Mouse (Mus musculus) kidney, adult 10 weeks (tissue): ENCODE results near the gene Satb1. TPM values are rescaled to one million over a fixed set of nuclear protein-coding genes. Genes with fewer than 3 reads are reported as not detected.

Experiments
- polyA plus RNA-seq: library from polyadenylated mRNA; stranded (reverse); fragments of 350-450 nt; fragmentation: Illumina TruSeq; extraction: RNeasy Lipid Tissue Mini Kit (QIAGEN cat#74804); gene quantifications from one replicate; pipeline ENCODE4 v1.2.3, GENCODE M21; 2014; ENCODE audit warnings: low read depth, low replicate concordance

The Satb1 gene
- polyA plus RNA-seq, result 1.8 TPM

DNA sequence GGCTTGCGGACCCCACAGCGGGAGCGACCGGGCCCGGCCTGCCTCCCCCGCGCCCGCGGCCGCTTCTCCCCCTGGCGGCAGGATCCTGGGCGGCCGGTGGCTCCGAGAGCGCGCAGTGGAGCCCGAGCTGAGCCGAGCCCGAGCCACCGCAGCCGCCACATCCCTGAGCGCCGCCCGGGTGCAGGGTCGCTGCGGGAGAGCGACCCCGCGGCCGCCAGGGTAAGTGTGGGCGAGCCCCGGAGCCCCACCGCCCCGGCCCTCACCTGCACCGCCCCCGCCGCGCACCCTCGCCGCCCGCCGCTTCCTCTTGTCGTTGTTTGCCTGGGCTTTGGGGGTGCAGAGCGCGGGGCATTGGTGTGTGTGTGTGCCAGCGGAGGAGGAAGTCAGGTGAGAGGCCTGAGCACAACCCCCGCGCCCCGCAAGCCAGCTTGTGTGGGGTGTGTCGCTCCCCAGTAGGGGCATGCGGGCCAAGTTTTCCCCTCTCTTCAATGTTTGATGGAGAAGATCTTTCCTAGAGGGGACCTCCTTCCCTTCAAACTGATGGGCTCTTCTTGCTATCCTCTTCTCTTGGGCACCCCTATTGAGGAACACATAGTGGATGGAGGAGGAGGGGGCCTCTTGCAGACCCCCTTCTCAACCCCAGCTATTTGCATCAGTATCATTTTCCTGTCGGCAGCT is at the start of gene Satb1:
TSS of gene Satb1 (minus strand) at position 391 of the 678 bp plus-strand sequence.

